Mouse (Mus musculus): ENCODE results near the gene Pigv.
"Not testable (repeated sequence)": the region's sequence is repeated elsewhere in the genome, so short reads cannot be mapped to it uniquely, and the experiment has no call there.

Gene Pigv

DNA sequence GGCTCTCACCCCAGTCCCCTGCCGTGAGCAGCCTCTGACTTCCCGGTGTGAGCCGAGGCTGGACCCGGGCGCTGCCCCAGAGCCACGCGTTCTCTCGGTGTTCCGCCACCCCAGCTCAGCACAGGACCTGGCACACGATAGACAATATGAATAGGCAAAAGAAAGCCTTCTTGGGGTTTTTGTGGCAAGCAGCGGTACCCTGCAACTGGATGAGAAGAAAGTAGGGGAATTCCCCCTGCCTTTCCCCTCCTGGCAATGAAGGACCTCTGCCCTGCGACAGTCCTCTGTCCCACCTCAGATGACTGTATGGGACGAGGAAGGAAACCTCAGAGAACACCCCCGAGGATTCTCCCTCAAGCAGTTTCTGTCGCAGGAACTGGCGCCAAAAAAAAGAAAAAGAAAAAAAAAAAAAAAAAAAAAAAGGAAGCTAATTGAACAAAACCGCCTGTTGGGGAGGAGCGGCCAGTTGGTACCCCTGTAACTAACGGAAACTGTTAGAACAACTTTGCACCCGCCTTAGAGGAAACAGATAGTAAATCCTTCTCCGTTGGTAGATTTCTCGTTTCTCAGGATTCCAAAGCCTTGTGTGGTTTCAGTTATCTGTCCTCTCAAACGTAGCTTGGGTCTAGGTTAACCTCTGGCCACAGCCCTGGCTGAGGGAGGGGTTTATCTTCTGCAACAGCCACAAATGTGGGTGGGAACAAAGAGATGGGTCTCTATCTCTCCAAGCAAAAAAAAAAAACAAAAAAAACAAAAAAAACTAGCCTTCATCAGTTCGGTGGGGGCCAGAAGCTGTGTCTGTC is 599 bp upstream of the Pigv start:
- DNase-seq: no peak

DNA sequence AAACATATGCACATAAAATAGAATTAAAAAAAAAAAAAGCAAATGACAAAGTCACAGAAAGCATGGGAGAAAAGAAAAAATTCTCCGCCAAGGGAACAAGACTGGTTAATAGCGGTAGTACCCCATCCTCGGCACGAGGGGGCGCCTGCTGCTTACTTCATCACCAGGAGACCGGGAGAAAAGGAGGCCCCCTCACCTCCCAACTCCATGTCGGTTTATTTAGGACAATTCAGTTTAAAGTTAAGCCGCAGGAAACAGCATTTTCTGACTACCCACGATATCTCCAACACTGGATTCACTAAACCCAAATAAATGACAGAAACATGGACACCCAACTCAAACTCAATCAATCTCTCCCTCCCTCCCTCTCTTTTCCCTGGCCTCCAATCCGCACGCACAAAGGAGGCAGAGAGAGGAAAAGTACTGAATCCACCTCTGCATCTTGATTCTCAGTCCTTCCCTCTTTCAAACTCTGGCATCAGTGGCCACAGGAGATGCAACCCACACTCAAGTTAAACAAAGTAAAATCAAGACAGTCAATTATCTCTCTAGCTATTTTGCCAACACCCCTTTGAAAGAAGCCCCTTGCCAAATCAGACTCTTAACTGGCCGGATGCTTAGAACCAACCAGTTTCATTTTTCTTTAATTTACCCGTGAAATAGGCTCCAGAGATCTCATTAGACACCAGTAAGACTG is 1.1 kb downstream of the Pigv start:
- peak; percentile 88 for DNase-seq

DNA sequence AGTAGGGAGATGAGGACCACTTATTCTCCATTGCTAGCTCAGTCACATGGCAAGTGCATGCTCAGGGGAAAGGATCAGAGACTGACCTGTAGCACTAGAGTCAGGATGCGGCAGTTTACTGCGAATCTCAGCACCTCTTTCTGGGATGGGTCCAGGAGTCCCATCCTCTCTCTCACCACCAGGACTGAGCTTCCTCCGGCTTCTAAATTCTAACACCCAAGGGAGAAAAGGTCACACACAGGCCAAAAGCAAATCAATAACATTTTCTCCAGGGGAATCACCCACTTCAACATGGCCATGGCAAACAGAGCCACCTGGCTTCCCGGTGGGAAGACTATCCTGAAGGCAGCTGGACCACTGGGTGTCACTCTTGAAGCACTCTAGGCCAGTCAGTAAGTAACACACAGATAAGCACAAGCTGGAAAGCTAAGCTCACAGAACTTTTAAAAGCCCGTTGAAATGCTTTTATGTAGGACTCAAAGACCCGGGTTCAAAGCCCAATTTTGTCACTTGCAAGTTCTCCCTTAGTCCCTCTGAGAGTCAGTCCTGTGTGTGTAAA is 2.7 kb downstream of the Pigv start:
- DNase-seq: no peak

DNA sequence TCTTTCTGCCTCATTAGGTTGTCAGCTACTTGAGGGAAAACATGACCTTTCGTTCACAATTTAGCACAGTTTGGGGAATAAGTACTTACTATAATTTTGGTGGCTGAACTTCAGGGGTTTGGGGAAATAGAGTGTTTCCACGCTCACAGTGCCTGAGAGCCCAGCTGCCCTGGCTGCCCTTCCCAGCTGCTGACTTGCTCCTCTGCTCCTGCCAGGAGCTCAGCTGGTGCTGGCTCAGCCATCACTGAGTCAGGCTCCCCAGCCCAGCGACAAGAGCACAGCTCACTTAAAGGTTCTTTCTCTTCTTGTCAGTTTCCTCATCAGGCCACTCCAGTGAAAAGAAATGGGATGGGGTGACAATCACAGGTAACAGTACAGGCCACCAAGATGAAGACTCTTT is 3.9 kb downstream of the Pigv start:
- no peak for DNase-seq

DNA sequence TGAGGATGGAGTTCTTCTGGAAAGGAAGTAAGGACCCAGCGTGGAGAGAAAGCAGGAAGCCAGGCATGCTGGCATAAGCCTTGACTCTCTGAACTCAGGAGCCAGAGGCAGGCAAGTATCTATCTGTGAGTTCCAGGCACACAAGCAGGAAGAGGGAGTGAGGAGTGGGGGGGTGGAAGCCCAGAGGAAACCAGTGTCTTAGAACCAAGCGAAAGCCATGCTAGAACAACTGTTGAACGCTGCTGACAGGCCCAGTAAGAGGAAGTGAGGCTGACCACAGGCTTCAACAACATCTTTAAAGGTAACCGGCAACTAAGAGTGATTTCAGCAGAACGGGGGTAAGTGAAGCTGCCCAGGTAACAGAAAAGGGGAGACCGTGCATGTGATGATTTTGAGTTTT is 6.2 kb downstream of the Pigv start:
- no peak for DNase-seq

DNA sequence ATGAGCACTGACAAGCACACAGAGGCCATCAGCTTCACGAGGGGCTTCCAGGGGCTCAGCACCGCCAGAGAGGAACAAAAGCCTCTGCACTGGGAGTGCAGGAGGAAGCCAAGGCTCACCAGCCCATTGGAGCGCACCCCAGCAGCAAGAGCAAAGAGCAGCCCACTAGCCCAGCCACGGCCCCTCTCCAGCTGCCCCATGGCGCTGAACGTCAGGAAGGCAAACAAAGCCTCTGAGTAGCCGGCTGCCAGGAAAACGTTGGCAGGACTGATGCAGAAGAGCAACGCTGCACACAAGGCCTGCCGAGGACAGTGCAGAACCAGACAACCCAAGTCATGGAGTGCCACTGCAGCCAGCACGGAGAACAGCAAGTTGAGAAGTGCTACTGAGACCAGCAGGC is 7.3 kb downstream of the Pigv start:
- no peak for DNase-seq

DNA sequence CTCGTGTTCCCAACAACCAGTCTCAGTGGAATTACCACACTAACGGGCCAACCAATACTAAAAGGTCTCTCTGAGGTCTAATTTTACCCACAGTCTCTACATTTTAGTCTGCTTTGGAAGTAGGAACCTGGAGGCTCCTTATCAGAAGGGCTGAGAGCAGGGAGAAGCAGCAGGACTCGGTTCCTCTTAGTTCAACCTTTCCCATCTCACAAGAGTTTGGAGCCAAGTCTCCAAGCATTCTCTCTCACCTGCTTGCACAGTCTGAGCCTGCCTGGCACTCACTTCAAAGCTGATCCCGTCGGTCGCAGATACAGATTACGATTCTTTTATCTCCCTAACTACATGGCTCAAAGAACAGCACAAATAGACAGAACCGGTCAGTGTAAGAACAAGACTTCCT is 9.5 kb downstream of the Pigv start:
- no peak for DNase-seq

DNA sequence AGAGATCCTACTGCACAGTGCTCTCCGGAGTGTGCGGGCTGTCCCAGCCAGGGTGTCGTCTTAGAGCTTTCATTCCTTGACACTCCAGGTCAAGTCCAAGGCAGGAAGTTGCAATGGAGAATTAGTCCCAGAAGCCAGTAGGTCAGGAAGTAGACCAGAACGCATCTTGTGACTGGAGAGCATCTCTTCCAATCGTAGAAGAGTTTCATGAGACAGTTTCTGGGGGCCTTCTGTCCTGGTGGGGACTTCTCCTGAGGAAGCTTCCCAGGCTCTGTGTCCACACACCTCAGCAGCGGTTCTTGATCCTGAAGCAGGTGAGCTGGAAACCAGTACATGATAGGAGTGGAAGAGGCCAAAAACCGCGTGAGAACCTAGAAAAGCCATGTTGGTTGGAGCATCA is 10.0 kb downstream of the Pigv start:
- DNase-seq: no peak

DNA sequence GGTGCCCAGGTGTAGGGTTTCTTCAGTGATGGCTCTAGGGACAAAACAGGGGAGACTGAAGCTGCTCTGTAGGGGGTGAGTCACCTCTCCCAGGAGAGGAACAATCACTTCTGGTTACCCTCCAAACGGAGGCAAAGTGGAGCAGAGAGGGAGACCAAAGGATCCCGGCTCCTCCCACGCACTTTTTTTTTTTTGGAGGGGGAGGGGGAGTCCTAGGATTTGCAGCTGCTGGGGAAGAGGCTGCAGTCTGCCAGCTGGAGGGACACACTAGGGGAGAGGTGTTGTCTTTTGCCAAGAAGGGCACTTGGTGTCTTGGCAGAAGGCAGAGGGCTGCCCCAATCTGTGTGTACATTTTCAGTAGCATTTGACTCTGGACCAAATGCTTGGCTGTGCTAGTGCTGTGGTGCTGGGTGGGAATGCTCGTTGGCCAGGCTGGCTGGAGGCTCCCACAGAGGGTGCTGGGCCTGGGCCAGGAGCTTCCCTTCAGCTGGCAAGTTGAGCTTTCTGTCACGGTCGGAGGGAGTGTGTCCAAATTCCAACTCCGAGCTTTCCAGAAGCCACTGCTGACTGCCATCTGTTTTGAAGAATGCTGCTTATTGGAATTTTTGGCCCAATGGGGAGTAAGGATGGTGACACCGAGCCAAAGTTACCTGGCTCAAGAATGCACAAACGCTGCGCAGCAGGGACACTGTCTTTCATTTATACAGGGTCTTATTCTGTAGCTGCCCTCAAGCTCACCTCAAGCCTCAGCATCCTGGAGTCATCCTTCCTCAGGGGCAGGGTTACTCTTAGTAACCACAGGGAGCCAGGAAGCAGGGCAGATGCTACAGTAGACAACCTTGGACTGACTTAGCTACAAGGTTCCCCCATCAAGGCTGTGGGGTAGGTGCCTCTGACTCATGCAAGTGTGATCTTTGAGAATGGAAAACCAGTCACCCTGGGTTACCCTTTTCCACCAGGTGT is 12.0 kb downstream of the Pigv start:
- peak; percentile 89 for DNase-seq

DNA sequence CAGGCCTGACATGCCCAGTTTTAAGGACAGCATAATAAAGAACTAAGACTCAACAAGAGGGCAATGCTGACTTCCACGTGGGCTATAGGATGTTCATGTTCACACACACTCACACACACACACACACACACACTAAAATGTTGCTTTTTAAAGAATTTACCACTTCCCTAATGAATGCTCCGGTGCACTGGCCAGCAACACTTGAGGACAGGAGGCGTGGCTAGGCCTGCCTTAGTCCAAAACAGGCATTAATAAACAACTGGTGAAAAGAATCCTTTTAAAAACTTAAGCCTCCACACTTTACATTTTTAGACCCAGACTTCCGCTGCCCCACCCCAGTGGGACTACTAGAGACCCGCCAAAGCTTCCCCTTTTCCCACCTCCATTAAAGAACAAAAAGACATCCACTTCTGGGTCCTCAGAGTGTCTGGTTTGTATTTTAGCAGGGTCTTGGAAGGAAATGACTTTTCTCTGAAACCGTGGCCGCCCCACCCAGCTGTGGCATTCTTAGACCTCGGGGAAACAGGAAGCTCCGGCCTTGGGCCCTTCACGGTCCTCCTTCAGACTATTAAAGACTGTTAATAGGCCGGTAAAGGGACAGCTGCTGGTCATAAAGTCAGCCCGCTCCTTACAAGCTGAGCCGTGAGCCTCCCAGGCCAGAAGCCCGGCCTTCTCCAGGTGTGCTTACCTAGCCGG is 12.8 kb downstream of the Pigv start:
- DNase-seq: no peak

DNA sequence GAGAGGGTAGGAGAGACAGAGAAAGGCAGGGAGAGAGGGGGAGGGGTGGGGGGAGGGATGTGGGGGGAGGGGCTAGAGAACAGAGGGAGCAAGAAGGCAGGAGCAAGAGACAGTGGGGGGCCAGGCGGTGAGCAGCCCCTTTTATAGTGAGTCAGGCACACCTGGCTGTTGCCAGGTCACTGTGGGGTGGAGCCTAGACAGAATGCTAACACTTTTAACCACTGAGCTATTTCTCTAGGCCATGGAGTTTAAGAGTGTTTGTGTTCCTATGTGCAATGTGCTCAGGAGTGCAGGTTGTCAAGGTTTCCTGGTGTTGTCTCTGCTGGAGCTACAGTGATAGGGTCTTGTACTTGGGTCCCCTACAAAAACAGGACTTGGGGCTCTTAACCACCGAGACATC is 13.7 kb downstream of the Pigv start:
- no peak for DNase-seq

DNA sequence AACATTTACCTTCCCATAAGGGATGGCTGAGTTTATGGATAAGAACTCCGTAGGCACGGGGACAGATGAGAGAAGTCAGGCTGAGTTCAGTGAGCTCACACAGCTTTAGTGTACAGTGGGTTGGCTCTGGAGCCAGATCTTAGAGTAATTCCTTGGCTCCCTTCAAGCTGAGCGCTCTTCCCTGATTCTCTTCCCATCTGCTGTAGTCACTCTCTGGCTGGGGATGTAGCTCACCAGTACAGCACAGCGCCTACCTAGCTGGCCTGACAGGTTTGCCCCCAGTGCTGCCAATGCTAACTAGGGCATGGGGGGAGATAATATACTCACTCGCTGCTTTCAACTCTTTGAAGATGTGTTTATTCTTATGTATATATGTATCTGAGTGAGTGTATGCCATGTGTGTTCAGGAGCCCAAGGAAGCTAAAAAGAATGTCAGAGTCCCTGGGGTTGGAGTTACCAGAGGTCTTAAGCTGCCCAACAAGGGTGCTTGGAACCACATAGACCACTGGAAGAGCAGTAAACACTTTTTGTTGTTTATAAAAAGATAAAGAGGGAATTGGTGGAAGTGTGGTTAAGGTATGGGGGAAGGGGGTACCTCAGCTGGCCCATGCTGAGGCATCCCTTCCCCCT is 14.5 kb downstream of the Pigv start:
- no peak for DNase-seq

DNA sequence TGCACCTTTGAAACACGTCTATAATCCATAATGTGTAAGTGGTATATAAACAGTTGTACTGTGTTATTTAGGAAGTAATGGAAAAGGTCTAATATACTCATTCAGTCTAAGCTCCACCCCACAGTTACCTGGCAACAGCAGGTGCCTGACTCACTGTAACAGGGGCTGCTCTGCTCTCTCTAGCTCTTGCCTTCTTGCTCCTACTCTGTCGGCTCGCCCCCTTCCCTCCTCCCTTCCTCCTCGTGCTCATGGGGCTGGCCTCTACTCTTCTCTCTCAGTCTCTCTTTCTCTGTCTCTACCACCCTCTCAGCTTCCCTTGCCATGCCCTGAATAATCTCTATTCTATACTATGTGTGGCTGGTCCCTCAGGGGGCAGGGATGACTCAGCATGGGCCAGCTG is 15.4 kb downstream of the Pigv start:
- DNase-seq: no peak

DNA sequence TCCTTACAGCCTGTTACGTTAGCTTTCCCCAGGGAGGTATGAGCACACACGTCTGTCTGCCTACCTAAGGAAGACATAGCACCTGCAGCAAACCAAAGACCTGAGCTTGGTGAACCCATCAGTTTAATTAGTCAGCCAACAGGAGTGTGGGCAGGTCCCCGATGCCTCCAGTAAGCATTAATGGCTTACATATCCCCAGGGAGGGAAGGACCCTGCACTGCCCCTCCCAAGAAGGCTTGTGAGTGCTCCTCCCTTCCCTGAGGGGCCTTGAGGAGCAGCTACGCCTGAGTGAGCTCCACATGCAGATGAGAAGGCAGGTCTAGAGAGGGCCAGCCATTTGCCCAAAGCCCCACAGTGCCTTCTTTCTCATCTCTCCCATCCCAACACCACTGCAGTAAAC is 16.2 kb downstream of the Pigv start:
- no peak for DNase-seq

DNA sequence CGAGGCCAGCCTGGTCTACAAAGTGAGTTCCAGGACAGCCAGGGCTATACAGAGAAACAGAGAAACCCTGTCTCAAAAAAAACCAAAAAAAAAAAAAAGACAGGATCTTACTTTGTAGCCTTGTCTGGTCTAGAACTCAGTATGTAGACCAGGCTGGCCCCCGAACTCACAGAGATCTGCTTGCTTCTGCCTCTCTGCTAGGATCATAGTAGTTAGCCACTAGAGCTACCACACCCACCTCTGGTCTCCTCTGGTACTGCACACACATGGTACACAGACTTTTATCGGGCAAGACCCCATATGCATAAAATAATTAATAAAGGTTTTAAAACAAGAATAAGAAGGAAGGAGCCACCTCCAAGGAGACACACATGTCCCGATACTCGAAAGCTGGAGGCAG is 18.4 kb downstream of the Pigv start:
- DNase-seq: not testable (repeated sequence)

DNA sequence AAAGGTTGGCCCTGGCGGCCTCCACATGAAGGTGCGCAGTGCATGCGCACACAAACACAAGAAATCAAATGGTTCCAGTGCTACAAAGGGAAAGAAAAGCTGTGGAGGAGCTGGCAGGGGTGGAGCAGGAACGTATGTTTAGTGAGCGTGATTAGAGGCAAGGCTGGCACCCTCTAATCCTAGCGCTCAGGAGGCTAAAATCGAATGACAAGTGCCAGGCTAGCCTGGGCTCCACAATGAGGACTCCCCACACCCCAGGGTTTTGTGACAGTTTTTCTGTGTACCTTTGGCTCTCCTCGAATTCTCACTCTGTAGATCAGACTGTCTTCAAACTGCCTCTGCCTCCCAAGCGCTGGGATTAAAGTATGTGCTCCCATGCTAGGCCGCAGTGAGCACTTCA is 19.7 kb downstream of the Pigv start:
- no peak for DNase-seq

DNA sequence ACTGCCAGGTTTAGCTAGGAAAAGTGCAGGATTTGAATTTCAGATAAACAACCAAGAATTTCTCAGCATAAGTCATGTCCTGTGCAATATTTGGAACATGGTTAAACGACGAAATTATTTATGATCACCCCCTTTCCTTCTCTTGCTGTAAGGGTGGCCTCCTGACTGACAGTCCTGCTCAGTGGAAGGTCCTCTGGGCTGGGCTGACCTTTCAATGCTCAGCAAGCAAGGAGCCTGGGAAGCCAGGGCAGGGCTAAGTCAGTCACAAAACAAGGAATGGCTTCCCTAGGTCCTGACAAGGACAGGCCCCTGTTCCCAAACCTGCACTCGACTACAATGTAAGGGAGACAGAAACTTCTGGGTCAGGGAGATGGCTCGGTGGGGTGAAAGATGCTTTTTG is 20.5 kb downstream of the Pigv start:
- DNase-seq: no peak

DNA sequence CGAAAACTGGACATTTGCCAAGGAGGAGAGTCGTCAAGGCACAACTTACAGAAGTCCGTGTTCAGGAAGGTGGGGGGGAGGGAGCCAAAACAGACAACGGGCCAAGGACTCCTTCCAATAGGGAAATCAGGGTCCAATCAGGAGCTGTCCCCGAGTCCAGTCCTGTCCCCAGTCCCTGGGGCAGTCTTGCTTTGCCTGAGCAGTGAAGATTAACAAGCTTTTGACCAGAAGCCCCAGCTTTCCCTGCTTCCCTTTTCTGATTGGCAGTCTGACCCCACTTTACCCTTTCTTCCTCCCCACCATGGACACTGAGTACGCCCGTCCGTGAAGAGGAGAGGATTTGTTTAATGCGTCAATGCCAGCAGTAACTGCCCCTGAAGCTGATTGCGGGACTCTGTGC is 21.0 kb downstream of the Pigv start:
- no peak for DNase-seq

DNA sequence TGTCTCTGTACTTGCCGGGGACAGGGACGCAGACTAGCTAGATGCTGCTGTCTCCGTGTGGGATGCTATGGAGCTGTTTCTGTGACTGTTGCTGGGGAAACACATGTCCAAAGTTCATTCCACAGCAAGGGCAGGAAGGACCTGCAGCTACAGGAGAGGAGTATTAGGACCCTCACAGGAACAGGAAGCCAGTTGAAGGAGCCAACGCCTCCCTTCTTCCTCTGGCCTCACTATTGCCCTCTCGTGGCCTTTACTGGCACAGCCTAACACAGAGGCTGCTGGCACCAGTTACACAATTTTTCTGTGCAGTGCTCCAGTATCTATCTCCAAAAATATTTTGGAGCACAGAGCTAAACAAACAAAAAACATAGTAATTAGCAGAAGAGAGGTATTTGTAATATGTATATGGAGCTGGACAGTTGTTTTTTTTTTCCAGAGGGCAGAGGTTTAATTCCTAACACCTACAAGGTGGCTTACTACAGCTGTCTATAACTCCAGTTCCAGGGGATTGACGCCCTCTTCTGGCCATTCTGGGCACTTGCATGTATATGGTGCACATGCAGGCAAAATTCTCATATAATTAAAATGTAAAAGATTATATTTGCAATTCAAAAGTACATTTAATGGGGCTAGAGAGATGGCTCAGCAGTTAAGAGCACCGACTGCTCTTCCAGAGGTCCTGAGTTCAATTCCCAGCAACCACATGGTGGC is 22.3 kb downstream of the Pigv start, which contains the start of gene Zdhhc18:
Gene Zdhhc18 (minus strand): TSS at position 166 of the 711 bp plus-strand sequence.
- DNase-seq: peak; percentile 78

DNA sequence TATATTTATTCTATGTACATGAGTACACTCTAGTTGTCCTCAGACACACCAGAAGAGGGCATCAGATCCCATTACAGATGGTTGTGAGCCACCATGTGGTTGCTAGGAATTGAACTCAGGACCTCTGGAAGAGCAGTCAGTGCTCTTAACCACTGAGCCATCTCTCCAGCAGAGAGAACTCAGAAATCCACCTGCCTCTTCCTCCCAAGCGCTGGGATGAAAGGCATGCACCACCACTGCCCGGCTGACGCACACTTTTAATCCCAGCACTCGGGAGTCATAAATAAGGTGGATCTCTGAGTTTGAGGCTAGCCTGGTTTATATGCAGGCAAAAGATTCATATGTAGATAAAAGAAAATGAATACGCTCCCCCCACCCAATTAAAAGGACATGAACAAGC is 23.0 kb downstream of the Pigv start:
- DNase-seq: not testable (repeated sequence)

DNA sequence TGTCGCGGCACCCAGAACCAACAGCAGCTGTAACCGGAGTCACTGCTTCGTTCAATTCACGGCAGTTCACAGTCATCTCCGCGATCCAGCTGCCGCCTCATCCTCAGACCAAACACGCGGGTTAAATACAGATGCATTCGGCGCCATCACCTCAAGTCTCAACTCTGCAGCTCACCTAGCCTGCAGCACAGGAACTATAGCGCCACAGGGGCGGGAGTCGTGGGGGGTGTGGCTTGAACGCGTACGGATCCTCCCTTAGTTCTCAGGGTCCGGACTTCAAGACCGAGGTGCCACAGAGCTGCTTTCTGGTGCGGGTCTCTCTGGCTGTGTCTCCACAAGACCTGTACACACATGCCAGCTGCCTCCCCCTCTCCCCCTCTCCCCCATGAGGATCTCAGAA is 26.8 kb downstream of the Pigv start:
- DNase-seq: no peak

All from right cerebral cortex, postnatal 4 days (tissue).